Mouse (Mus musculus) spleen, adult 2 months (tissue): ENCODE data around the gene Ccpg1.
A peak's percentile ranks its signal among the peaks of the same experiment; 100 is the strongest.

ENCODE experiments used
- CTCF ChIP-seq: fragments of 200-500 bp; IDR thresholded peaks from 2 replicates; pipeline ENCODE4 v1.5.1; 2011; ENCODE audit warnings: mild to moderate bottlenecking, inconsistent platforms; ENCODE audit not compliant: insufficient read depth, insufficient read length, insufficient replicate concordance; ENCODE audit errors: extremely low read depth
- POLR2A ChIP-seq: fragments of 200-500 bp; IDR thresholded peaks from 2 replicates; pipeline ENCODE4 v1.6.1; 2011; ENCODE audit warnings: low read depth, low read length, inconsistent platforms

GRCm38 (mm10) chr9:72958521-72959450, 26.4 kb upstream of the Ccpg1 start, which contains the start of the genes Dyx1c1 and Gm44503:
- TF ChIP-seq CTCF (0 out of 2 replicates have a peak, but pooled peaks have one; percentile 7), POLR2A (peak; percentile 22; the same call in 1 of the 2 replicates)
